Mouse (Mus musculus): ENCODE measurements at regions not wholly inside any gene's neighbourhood (a gene's known extent, or its start where the extent isn't known, plus 50 kb on each side); places are given as distances from the start of the nearest gene placed in this dataset.

GRCm38 (mm10) chr6:35458250-35458649, 81.4 kb downstream of the Mtpn start:
- no peak for DNase-seq (ENCODE audit: low read depth, low spot score)

GRCm38 (mm10) chr6:35445007-35445406, 94.7 kb downstream of the Mtpn start:
- DNase-seq (ENCODE audit: low read depth, low spot score): no peak

GRCm38 (mm10) chr6:35426301-35426700, 100.4 kb upstream of the Fam180a start:
- no peak for DNase-seq (ENCODE audit: low read depth, low spot score)

GRCm38 (mm10) chr6:35424521-35424920, 98.6 kb upstream of the Fam180a start:
- DNase-seq (ENCODE audit: low read depth, low spot score): no peak

- DNase-seq (ENCODE audit: low read depth, low spot score): no peak
These were observed 95.0 kb upstream of the Fam180a start for GRCm38 (mm10) chr6:35420924-35421323.

GRCm38 (mm10) chr6:35405044-35405443, 79.1 kb upstream of the Fam180a start:
- DNase-seq (ENCODE audit: low read depth, low spot score): no peak

- DNase-seq (ENCODE audit: low read depth, low spot score): no peak
These were observed 77.5 kb upstream of the Fam180a start for GRCm38 (mm10) chr6:35403341-35403910.

GRCm38 (mm10) chr6:35395726-35396125, 69.8 kb upstream of the Fam180a start:
- DNase-seq (ENCODE audit: low read depth, low spot score): no peak

GRCm38 (mm10) chr6:35388827-35389226, 62.9 kb upstream of the Fam180a start:
- DNase-seq (ENCODE audit: low read depth, low spot score): no peak

GRCm38 (mm10) chr6:35381536-35381935, 55.6 kb upstream of the Fam180a start:
- no peak for DNase-seq (ENCODE audit: low read depth, low spot score)

- DNase-seq (ENCODE audit: low read depth, low spot score): peak; percentile 64
These were observed 55.0 kb upstream of the Fam180a start for GRCm38 (mm10) chr6:35380721-35381466.

- DNase-seq (ENCODE audit: low read depth, low spot score): peak; percentile 46
These were observed 53.9 kb upstream of the Fam180a start for GRCm38 (mm10) chr6:35379890-35380289.

GRCm38 (mm10) chr6:35378851-35379250, 52.9 kb upstream of the Fam180a start:
- DNase-seq (ENCODE audit: low read depth, low spot score): no peak

GRCm38 (mm10) chr6:35377535-35377934, 51.6 kb upstream of the Fam180a start:
- no peak for DNase-seq (ENCODE audit: low read depth, low spot score)

- no peak for DNase-seq (ENCODE audit: low read depth, low spot score)
These were observed 50.6 kb upstream of the Fam180a start for GRCm38 (mm10) chr6:35376526-35376925.

Data from retina, postnatal 7 days (tissue).